30 mouse cellular contexts compared by ENCODE assay signal in the genomic region with DNA sequence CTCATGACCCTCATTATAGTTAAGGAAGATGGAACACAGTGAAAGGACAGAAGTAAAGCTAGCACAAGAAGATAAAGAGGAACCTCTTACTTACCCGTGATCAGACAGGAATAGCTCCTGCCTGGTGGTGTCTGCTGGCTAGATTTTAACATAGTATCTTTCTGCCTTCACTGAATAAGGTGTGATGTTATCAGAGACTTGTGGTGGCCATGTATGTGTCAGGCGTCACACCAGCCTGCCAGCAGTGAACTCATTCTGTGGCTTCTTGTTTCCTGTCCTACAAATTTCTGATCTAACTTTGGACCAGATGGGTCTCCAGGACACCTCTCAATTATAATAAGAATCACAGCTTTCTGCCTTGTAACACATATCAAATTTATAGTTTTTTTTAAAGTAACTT.
DNase-seq lines count a peak whose midpoint lies in the region; ATAC-seq and TF ChIP-seq lines count a peak whose summit lies in the region.
"Had no signal": no experiment of that assay in that cellular context is flagged by ENCODE, and none has a peak within 500 bp of the region (broad histone marks: within the 10 kb centered on the region; RNA-seq: fewer than 3 reads in every experiment).

No protein-coding gene starts in this region.

- no peak overlapping the region for H3K9ac ChIP-seq in CH12.LX (ENCODE audit: insufficient read depth, low read depth)
- H3K9ac ChIP-seq: embryonic facial prominence, embryonic 15.5 days; forebrain, embryonic 12.5 days; hindbrain, embryonic 13.5 days; limb, embryonic 15.5 days; liver, embryonic 13.5 days; neural tube, embryonic 13.5 days had no signal

- H3K9me3 ChIP-seq in CH12.LX (replicated peaks; ENCODE audit: low read length): no peaks in the 10 kb centered on the region
- H3K9me3 ChIP-seq: embryonic facial prominence, embryonic 10.5 days; embryonic facial prominence, embryonic 15.5 days; forebrain, embryonic 12.5 days; G1E; heart, embryonic 10.5 days; hindbrain, embryonic 13.5 days; limb, embryonic 10.5 days; limb, embryonic 15.5 days; liver, embryonic 13.5 days; midbrain, embryonic 10.5 days; neural tube, embryonic 13.5 days had no signal

- TF ChIP-seq POLR2A in CH12.LX (IDR thresholded peaks at IDR 0.05; ENCODE audit: low read depth, low read length): no peak

- no peak for TF ChIP-seq RAD21 in CH12.LX (IDR thresholded peaks at IDR 0.05; ENCODE audit: low read depth, low read length)

- H3K4me3 ChIP-seq in CH12.LX (replicated peaks in 1 of 3; ENCODE audit: low read depth in 2 of 3, low read length in 2 of 3, poor library complexity in 1 of 3): no peak overlapping the region
- H3K4me3 ChIP-seq: embryonic facial prominence, embryonic 10.5 days; embryonic facial prominence, embryonic 15.5 days; forebrain, embryonic 12.5 days; heart, embryonic 10.5 days; hindbrain, embryonic 13.5 days; limb, embryonic 10.5 days; limb, embryonic 15.5 days; liver, embryonic 13.5 days; midbrain, embryonic 10.5 days; neural tube, embryonic 13.5 days had no signal

- H3K36me3 ChIP-seq in CH12.LX (replicated peaks in 1 of 2; ENCODE audit: control insufficient read depth in 1 of 2, insufficient read depth in 1 of 2, low read length in 1 of 2): no peaks in the 10 kb centered on the region
- H3K36me3 ChIP-seq: embryonic facial prominence, embryonic 10.5 days; embryonic facial prominence, embryonic 15.5 days; forebrain, embryonic 12.5 days; G1E; heart, embryonic 10.5 days; hindbrain, embryonic 13.5 days; limb, embryonic 10.5 days; limb, embryonic 15.5 days; liver, embryonic 13.5 days; midbrain, embryonic 10.5 days; neural tube, embryonic 13.5 days had no signal

- ATAC-seq in granulocyte monocyte progenitor cell, adult 5-6 weeks (replicated peaks; ENCODE audit: poor library complexity, severe bottlenecking): no peak; the same call in 1 of the 2 replicates
- ATAC-seq: lung, postnatal 0 days; midbrain, embryonic 16.5 days; Patski had no signal

- TF ChIP-seq CTCF in CH12.LX (conservative IDR thresholded peaks at IDR 0.05 in 1 of 2, IDR thresholded peaks at IDR 0.05 in 1 of 2; ENCODE audit: low read depth in 2 of 2, low read length in 2 of 2): no peak

- DNase-seq in 416B (ENCODE audit: low read depth) (peak; percentile 77), CH12.LX (ENCODE audit: extremely low read depth) (peak; percentile 17)
- DNase-seq in induced T-regulatory cell, adult 2 months (ENCODE audit: low read depth): peak; percentile 40
- DNase-seq in natural killer cell, adult 2 months (ENCODE audit: low spot score in 2 of 2): peak; percentile 36 to 64
- DNase-seq in cerebellum, adult 9-10 months: no peak
- DNase-seq in embryo, embryonic 11 days: no peak
- DNase-seq: adrenal gland, postnatal 25 days; cerebellum, adult 11-12 months; cerebellum, postnatal 10 days; gastrocnemius, postnatal 10 days; heart, postnatal 4 days; kidney, adult 2 months; layer of hippocampus, adult 9-11 months; liver, embryonic 13.5 days; lung, adult 18-20 months had no signal

- in situ Hi-C loops in CH12.LX (cut with MboI; ENCODE audit: low pct_ligation_motif_present, low pct_unique_long_range_greater_than_20kb, low sequenced_read_pairs): no loop called here

- no peaks in the 10 kb centered on the region for H3K27me3 ChIP-seq in CH12.LX (replicated peaks)
- H3K27me3 ChIP-seq: embryonic facial prominence, embryonic 15.5 days; forebrain, embryonic 12.5 days; hindbrain, embryonic 13.5 days; limb, embryonic 15.5 days; liver, embryonic 13.5 days; neural tube, embryonic 13.5 days had no signal

- H3K4me2 ChIP-seq in CH12.LX (ENCODE audit: insufficient read depth, low read depth, poor library complexity, severe bottlenecking): no peak overlapping the region
- H3K4me2 ChIP-seq: embryonic facial prominence, embryonic 15.5 days; forebrain, embryonic 12.5 days; hindbrain, embryonic 13.5 days; limb, embryonic 15.5 days; liver, embryonic 13.5 days; neural tube, embryonic 13.5 days had no signal

- dilution Hi-C loops in CH12.LX (cut with MboI; ENCODE audit: extremely low pct_ligation_motif_present, extremely low pct_unique_long_range_greater_than_20kb, low sequenced_read_pairs): no loop called here

- H3K27ac ChIP-seq in CH12.LX (ENCODE audit: insufficient read depth, low read depth): no peak overlapping the region
- H3K27ac ChIP-seq: embryonic facial prominence, embryonic 10.5 days; embryonic facial prominence, embryonic 15.5 days; forebrain, embryonic 12.5 days; heart, embryonic 10.5 days; hindbrain, embryonic 13.5 days; limb, embryonic 10.5 days; limb, embryonic 15.5 days; liver, embryonic 13.5 days; macrophage; midbrain, embryonic 10.5 days; neural tube, embryonic 13.5 days had no signal

- no peak for TF ChIP-seq EP300 in CH12.LX (IDR thresholded peaks at IDR 0.05; ENCODE audit: low read length)

- no peaks in the 10 kb centered on the region for H3K79me2 ChIP-seq in CH12.LX (replicated peaks; ENCODE audit: control insufficient read depth, extremely low read depth, insufficient read depth, poor library complexity, severe bottlenecking)

- H3K4me1 ChIP-seq in CH12.LX (ENCODE audit: control insufficient read depth in 1 of 2, insufficient read depth in 2 of 2): peaks cover 4 to 16% of the 10 kb centered on the region in 2 experiments; a peak in 3 of 4 replicates
- H3K4me1 ChIP-seq: embryonic facial prominence, embryonic 10.5 days; embryonic facial prominence, embryonic 15.5 days; forebrain, embryonic 12.5 days; heart, embryonic 10.5 days; hindbrain, embryonic 13.5 days; limb, embryonic 15.5 days; liver, embryonic 13.5 days; midbrain, embryonic 10.5 days; neural tube, embryonic 13.5 days had no signal

TF ChIP-seq in CH12.LX, 34 proteins besides CTCF, POLR2A, EP300 and RAD21:
- TF ChIP-seq ZNF384 (IDR thresholded peaks at IDR 0.05; ENCODE audit: low read depth, low read length) (no peak), UBTF (IDR thresholded peaks at IDR 0.05; ENCODE audit: low read depth, low read length) (no peak), CHD2 (IDR thresholded peaks at IDR 0.05; ENCODE audit: low read length) (no peak), BHLHE40 (IDR thresholded peaks at IDR 0.05; ENCODE audit: low read depth, low read length) (no peak), MYC (IDR thresholded peaks at IDR 0.05; ENCODE audit: low read depth, low read length) (no peak), RCOR1 (conservative IDR thresholded peaks at IDR 0.05; ENCODE audit: low read depth, low read length) (no peak), PAX5 (IDR thresholded peaks at IDR 0.05; ENCODE audit: low read length) (no peak), NELFE (IDR thresholded peaks at IDR 0.05; ENCODE audit: low read depth, low read length) (no peak), SIN3A (IDR thresholded peaks at IDR 0.05; ENCODE audit: low read length) (no peak), MAZ (IDR thresholded peaks at IDR 0.05; ENCODE audit: low read depth, low read length) (no peak), E2F4 (IDR thresholded peaks at IDR 0.05; ENCODE audit: insufficient replicate concordance, low read depth, low read length) (no peak), ZMIZ1 (IDR thresholded peaks at IDR 0.05; ENCODE audit: low read depth, low read length) (no peak), MXI1 (IDR thresholded peaks at IDR 0.05; ENCODE audit: low read depth, low read length) (no peak), MEF2A (IDR thresholded peaks at IDR 0.05; ENCODE audit: borderline replicate concordance, low read depth, low read length) (no peak), ELF1 (IDR thresholded peaks at IDR 0.05; ENCODE audit: low read depth, low read length) (no peak), MAX (IDR thresholded peaks at IDR 0.05; ENCODE audit: low read length) (no peak), USF1 (IDR thresholded peaks at IDR 0.05; ENCODE audit: low read depth, low read length) (no peak), KAT2A (IDR thresholded peaks at IDR 0.05; ENCODE audit: insufficient replicate concordance, low read length) (no peak), CHD1 (IDR thresholded peaks at IDR 0.05; ENCODE audit: low read depth, low read length) (no peak)

Comparison
In these comparisons a context has a peak if more than half of its experiments do, and no peak if none do; other contexts are left out.
1. DNase-seq: peak in 416B (single experiment), CH12.LX (single experiment), induced T-regulatory cell, adult 2 months (single experiment) and natural killer cell, adult 2 months (2 of 2); none in cerebellum, adult 9-10 months (single experiment) and embryo, embryonic 11 days (single experiment).